Mouse (Mus musculus): Measurements from ENCODE around the gene Olfr355.

Gene Olfr355

GRCm38 (mm10) chr2:36928797-36929196 lies at the start of gene Olfr355:
Gene Olfr355 (minus strand): TSS chr2:36928897.
- no peak for DNase-seq (ENCODE audit: low read depth, low spot score)

- no peak for DNase-seq (ENCODE audit: low read depth, low spot score)
Observed at GRCm38 (mm10) chr2:36936821-36937220, 8.1 kb upstream of the Olfr355 start, which contains the start of gene Olfr356. Gene Olfr356 (plus strand): TSS chr2:36937121.

GRCm38 (mm10) chr2:36905380-36905779 lies 23.3 kb downstream of the Olfr355 start, which contains the start of gene Olfr354:
Gene Olfr354 (plus strand): TSS chr2:36905680.
- DNase-seq (ENCODE audit: low read depth, low spot score): no peak

- DNase-seq (ENCODE audit: low read depth, low spot score): no peak
Observed at GRCm38 (mm10) chr2:36897114-36897513, 31.6 kb downstream of the Olfr355 start.

GRCm38 (mm10) chr2:36892836-36893235 lies 35.9 kb downstream of the Olfr355 start, which contains the start of gene Olfr353:
Gene Olfr353 (minus strand): TSS chr2:36892936.
- no peak for DNase-seq (ENCODE audit: low read depth, low spot score)

Measured in WW6 (cell line).